Mouse (Mus musculus): Measurements from ENCODE around the gene Lrrk1. TPM values are rescaled to one million over a fixed set of nuclear protein-coding genes. Genes with fewer than 3 reads are reported as not detected.

Gene Lrrk1
- total and polyA plus RNA-seq, 3 experiments = 7.8 to 11.0 (median 9.6) TPM

GRCm38 (mm10) chr7:66217011-66217410 lies 171.1 kb downstream of the Lrrk1 start:
- no peak overlapping the region for H3K4me3 ChIP-seq
- H3K79me2 ChIP-seq (replicated peaks; ENCODE audit: control insufficient read depth, insufficient read depth, low read length) = no peaks in the 10 kb centered on the region
- no peak for DNase-seq
- TF ChIP-seq EP300 (IDR thresholded peaks at IDR 0.05; ENCODE audit: insufficient read depth, low read depth, low read length) (no peak), CTCF (IDR thresholded peaks at IDR 0.05) (no peak), POLR2A (IDR thresholded peaks at IDR 0.05; ENCODE audit: insufficient read depth, low read depth, low read length) (no peak)
- H3K27ac ChIP-seq = no peak overlapping the region
- peaks cover 9% of the 10 kb centered on the region for H3K4me1 ChIP-seq (ENCODE audit: control insufficient read depth, insufficient read depth, low read length)
- H3K9ac ChIP-seq (ENCODE audit: low read depth, low read length) = no peak overlapping the region
- H3K36me3 ChIP-seq (ENCODE audit: control insufficient read depth, insufficient read depth, low read length) = no peaks in the 10 kb centered on the region
- intact Hi-C loops (cut with DNase I) = no loop called here
- WGBS = 86% methylated on average over 7 of the region's 7 CpGs
- H3K27me3 ChIP-seq (ENCODE audit: control insufficient read depth, insufficient read depth, low read length) = no peaks in the 10 kb centered on the region

GRCm38 (mm10) chr7:66215911-66216310 lies 172.2 kb downstream of the Lrrk1 start:
- DNase-seq = no peak
- intact Hi-C loops (cut with DNase I) = no loop called here
- Histone ChIP-seq H3K79me2 (replicated peaks; ENCODE audit: control insufficient read depth, insufficient read depth, low read length) (no peaks in the 10 kb centered on the region), H3K4me3 (no peak overlapping the region), H3K27me3 (ENCODE audit: control insufficient read depth, insufficient read depth, low read length) (no peaks in the 10 kb centered on the region), H3K27ac (no peak overlapping the region), H3K9ac (ENCODE audit: low read depth, low read length) (no peak overlapping the region), H3K36me3 (ENCODE audit: control insufficient read depth, insufficient read depth, low read length) (no peaks in the 10 kb centered on the region), H3K4me1 (ENCODE audit: control insufficient read depth, insufficient read depth, low read length) (peaks cover 9% of the 10 kb centered on the region)
- no peak for TF ChIP-seq POLR2A (IDR thresholded peaks at IDR 0.05; ENCODE audit: insufficient read depth, low read depth, low read length)
- no peak for TF ChIP-seq CTCF (IDR thresholded peaks at IDR 0.05)
- TF ChIP-seq EP300 (IDR thresholded peaks at IDR 0.05; ENCODE audit: insufficient read depth, low read depth, low read length) = no peak
- 97% methylated on average over 1 of the region's 1 CpGs for WGBS

GRCm38 (mm10) chr7:66214477-66214876 lies 173.7 kb downstream of the Lrrk1 start:
- WGBS = 80% methylated on average over 6 of the region's 6 CpGs
- Histone ChIP-seq H3K4me3 (no peak overlapping the region), H3K79me2 (replicated peaks; ENCODE audit: control insufficient read depth, insufficient read depth, low read length) (no peaks in the 10 kb centered on the region), H3K36me3 (ENCODE audit: control insufficient read depth, insufficient read depth, low read length) (no peaks in the 10 kb centered on the region), H3K27ac (no peak overlapping the region), H3K9ac (ENCODE audit: low read depth, low read length) (no peak overlapping the region), H3K4me1 (ENCODE audit: control insufficient read depth, insufficient read depth, low read length) (peaks cover 9% of the 10 kb centered on the region), H3K27me3 (ENCODE audit: control insufficient read depth, insufficient read depth, low read length) (no peaks in the 10 kb centered on the region)
- no peak for DNase-seq
- intact Hi-C loops (cut with DNase I) = no loop called here
- TF ChIP-seq CTCF (IDR thresholded peaks at IDR 0.05) = no peak
- no peak for TF ChIP-seq POLR2A (IDR thresholded peaks at IDR 0.05; ENCODE audit: insufficient read depth, low read depth, low read length)
- TF ChIP-seq EP300 (IDR thresholded peaks at IDR 0.05; ENCODE audit: insufficient read depth, low read depth, low read length) = no peak

GRCm38 (mm10) chr7:66212887-66213286 lies 175.3 kb downstream of the Lrrk1 start:
- H3K9ac ChIP-seq (ENCODE audit: low read depth, low read length) = no peak overlapping the region
- H3K4me3 ChIP-seq = no peak overlapping the region
- no peak for TF ChIP-seq EP300 (IDR thresholded peaks at IDR 0.05; ENCODE audit: insufficient read depth, low read depth, low read length)
- TF ChIP-seq POLR2A (IDR thresholded peaks at IDR 0.05; ENCODE audit: insufficient read depth, low read depth, low read length) = no peak
- TF ChIP-seq CTCF (IDR thresholded peaks at IDR 0.05) = no peak
- no peaks in the 10 kb centered on the region for H3K27me3 ChIP-seq (ENCODE audit: control insufficient read depth, insufficient read depth, low read length)
- DNase-seq = no peak
- intact Hi-C loops (cut with DNase I) = no loop called here
- no peaks in the 10 kb centered on the region for H3K36me3 ChIP-seq (ENCODE audit: control insufficient read depth, insufficient read depth, low read length)
- H3K27ac ChIP-seq = no peak overlapping the region
- WGBS = 87% methylated on average over 1 of the region's 1 CpGs
- peaks cover 7% of the 10 kb centered on the region for H3K4me1 ChIP-seq (ENCODE audit: control insufficient read depth, insufficient read depth, low read length)
- H3K79me2 ChIP-seq (replicated peaks; ENCODE audit: control insufficient read depth, insufficient read depth, low read length) = no peaks in the 10 kb centered on the region

- Histone ChIP-seq H3K9ac (ENCODE audit: low read depth, low read length) (no peak overlapping the region), H3K36me3 (ENCODE audit: control insufficient read depth, insufficient read depth, low read length) (no peaks in the 10 kb centered on the region), H3K4me3 (no peak overlapping the region), H3K27me3 (ENCODE audit: control insufficient read depth, insufficient read depth, low read length) (no peaks in the 10 kb centered on the region), H3K27ac (no peak overlapping the region), H3K4me1 (ENCODE audit: control insufficient read depth, insufficient read depth, low read length) (no peaks in the 10 kb centered on the region), H3K79me2 (replicated peaks; ENCODE audit: control insufficient read depth, insufficient read depth, low read length) (no peaks in the 10 kb centered on the region)
- intact Hi-C loops (cut with DNase I) = no loop called here
- TF ChIP-seq EP300 (IDR thresholded peaks at IDR 0.05; ENCODE audit: insufficient read depth, low read depth, low read length) (no peak), CTCF (IDR thresholded peaks at IDR 0.05) (no peak), POLR2A (IDR thresholded peaks at IDR 0.05; ENCODE audit: insufficient read depth, low read depth, low read length) (no peak)
- 79% methylated on average over 2 of the region's 2 CpGs for WGBS
- DNase-seq = no peak
Measured at GRCm38 (mm10) chr7:66209920-66210319, 178.2 kb downstream of the Lrrk1 start.

- no peaks in the 10 kb centered on the region for H3K79me2 ChIP-seq (replicated peaks; ENCODE audit: control insufficient read depth, insufficient read depth, low read length)
- no peaks in the 10 kb centered on the region for H3K36me3 ChIP-seq (ENCODE audit: control insufficient read depth, insufficient read depth, low read length)
- TF ChIP-seq EP300 (IDR thresholded peaks at IDR 0.05; ENCODE audit: insufficient read depth, low read depth, low read length) (no peak), POLR2A (IDR thresholded peaks at IDR 0.05; ENCODE audit: insufficient read depth, low read depth, low read length) (no peak), CTCF (IDR thresholded peaks at IDR 0.05) (no peak)
- intact Hi-C loops (cut with DNase I) = no loop called here
- no peak overlapping the region for H3K9ac ChIP-seq (ENCODE audit: low read depth, low read length)
- WGBS = 86% methylated on average over 2 of the region's 2 CpGs
- H3K27ac ChIP-seq = no peak overlapping the region
- H3K4me1 ChIP-seq (ENCODE audit: control insufficient read depth, insufficient read depth, low read length) = peaks cover 11% of the 10 kb centered on the region
- no peaks in the 10 kb centered on the region for H3K27me3 ChIP-seq (ENCODE audit: control insufficient read depth, insufficient read depth, low read length)
- H3K4me3 ChIP-seq = no peak overlapping the region
- no peak for DNase-seq
Measured at GRCm38 (mm10) chr7:66201657-66202056, 186.5 kb downstream of the Lrrk1 start.
